Mouse (Mus musculus) layer of hippocampus, adult 11-12 months (tissue): ENCODE data around the gene Mybphl.

Experiments
- DNase-seq: peaks from one replicate; pipeline ENCODE4 v3.0.0; 2022; ENCODE audit warnings: low spot score

Gene Mybphl

DNA sequence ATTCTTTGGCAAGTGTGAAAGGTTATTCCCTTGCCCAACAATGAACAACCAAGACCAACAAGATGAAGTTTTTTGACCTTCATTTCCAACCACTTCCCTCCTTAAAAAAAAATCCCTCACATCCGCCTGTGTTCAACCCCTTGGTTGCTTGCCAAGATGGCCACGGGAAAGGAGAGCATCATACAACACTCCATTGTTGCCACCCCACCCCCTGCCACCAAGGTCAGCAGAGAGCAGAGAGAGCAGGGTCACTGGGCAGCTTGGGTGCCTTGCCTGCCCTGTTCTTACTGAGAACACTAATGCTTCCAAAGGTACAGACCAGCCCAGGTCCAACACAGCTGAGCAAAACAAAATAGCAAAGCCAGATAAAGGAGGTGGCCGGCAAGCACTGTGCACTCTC is 7.6 kb downstream of the Mybphl start:
- DNase-seq, result no peak

DNA sequence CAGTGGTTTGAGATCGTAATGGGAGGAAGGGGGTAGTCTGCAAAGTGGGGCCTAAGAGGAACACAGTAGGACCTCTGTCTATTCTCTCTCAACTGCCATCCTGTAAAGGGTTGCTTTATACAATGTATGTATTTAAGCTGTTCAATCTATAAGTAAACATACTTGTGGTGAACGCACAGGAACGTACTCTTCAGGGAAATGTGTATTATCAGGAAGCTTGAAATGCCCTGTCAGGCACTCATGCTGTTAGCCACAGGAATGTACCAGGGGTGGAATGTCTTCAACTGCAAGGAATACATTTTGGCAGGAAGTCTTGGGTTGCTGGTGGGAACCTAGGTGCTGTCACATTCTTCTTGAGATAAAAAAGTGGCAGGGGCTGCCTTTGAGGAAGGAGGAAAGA is 8.0 kb downstream of the Mybphl start:
- no peak for DNase-seq

DNA sequence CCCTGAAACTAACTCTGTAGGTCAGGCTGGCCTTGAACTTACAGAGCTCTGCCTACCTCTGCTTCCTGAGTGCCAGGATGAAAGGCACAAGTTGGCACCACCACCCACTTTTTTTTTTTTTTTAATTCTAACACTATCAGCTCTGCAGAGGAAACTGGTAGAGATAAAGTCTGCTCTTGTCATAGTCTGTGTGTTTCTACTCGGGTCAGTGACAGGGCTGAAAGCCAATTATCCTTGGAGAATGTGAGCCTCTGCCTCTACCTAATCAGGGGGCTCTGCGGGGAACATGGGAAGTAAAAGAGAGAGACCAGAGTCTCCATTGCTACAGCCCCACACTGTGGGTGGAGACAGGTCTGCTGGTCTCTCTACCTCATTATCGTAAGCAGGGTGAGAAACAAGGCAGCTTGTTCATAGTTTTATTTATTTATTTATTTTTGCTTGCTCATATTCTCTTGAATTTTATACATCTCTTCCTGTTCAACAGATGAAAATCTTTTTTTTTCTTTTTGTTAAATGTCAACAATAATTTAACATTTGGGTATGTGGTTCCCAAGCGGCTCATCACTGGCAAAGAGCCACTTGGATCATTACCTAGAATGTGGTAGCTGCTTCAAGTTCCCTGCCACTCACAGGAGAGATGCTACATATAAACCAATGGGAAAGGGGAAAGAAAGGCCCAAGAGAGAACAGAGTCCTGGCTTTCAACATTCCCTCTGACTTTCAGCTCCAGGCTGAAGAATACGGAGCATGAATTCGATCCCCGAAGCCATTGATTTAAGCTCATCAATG is 14.4 kb downstream of the Mybphl start:
- no peak for DNase-seq

DNA sequence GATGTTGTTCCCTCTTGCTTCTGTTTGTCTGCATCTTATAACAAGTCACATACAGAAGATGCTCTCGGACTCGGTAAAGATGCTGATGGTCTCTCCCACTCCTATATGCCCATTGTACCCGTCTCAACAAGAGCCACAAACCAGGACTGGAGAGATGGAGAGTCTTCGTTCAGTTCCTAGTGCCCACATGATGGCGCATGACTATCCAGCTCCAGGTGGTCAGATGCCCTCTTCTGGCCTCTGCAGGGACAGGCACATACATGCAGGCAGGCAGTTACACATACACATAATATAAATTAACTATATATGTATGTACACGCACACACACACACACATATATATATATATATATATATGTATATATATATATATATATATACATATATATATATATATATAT is 16.0 kb downstream of the Mybphl start:
- DNase-seq, result no peak

DNA sequence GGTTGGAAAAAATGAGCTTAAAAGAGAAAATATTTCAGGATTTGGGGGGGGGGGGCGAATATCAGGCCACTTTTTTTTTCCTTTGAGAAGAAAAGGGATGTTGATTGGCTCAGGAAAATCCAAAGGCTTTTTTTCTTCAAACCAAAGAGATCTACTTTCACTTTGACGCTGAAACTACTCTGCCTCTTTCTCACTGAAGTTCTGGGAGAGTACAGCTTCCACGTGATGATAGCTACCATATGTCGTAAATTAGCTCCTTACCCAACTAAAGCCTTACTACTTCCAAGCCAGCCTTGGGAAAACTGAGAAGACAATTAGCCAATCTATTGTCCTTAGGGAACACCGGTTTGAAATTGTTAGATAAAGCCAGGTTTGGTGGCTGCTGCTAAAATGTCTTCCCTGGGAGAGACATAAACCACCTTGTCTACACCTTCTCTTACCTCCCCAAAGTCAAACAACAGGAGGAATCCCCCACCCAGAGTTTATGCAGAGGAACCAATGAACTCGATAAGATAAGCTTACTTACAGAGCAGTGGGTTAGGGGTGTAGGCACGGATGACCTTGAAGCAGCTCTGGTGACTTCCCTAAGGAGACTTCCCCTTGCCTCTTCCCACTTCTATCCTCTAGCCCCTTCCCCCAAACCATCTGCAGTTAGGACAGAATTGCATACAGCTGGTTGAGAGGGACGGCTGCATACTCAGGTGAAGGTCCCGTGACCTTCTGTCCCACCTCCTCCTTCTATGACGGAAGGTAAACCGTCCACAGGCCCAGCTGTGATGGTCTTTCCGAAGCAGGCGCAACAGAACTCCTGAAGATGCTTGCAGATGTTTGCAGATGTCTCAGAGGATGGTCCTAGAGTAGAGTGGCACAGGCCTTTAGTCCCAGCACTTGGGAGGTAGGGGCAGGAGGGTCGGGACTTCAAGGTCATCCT is 17.5 kb downstream of the Mybphl start:
- no peak for DNase-seq

DNA sequence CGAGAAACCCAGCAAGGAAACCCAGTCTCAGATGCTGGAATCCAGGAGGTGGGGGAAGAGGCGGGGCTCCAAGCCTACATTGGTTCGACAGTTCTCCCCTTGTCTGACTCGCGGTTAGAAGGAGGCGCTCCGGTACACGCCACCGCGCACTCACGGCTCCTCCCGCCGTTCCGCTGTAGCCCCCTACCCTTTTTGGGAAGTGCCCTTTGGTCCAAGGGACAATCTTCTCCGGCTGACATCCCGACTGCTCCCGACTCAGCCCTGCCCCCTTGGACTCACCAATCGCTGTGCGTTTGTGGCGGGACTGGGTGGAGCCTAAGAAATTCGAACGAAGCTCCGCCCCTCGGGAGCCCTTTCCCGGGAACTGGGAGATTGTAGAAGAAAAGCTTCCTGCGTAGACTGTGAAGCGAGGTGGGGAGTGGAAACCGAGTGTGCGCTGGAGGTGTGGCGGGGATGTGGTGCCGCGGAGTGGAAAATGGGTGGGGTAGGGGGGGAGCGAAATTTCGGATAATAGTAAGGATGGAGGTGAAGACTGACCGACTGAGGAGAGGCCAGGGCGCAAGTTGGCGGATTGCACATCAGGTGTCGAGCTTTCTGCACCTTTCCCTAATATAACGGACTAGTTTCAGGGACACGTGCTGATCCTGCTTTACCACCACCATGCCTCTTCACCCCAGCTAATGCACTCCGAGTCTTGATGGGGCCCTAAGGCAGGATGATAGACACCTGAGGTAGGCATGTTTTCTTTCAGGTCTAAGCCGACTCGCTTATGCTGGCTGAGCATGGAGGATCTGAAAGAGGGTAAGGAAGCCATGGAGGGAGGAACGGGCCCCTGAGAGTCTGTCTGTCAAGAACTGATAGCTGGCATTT is 19.0 kb downstream of the Mybphl start, which contains the start of gene Psrc1:
Gene Psrc1 (plus strand): TSS at position 355 of the 870 bp plus-strand sequence.
- DNase-seq, result peak; percentile 85

DNA sequence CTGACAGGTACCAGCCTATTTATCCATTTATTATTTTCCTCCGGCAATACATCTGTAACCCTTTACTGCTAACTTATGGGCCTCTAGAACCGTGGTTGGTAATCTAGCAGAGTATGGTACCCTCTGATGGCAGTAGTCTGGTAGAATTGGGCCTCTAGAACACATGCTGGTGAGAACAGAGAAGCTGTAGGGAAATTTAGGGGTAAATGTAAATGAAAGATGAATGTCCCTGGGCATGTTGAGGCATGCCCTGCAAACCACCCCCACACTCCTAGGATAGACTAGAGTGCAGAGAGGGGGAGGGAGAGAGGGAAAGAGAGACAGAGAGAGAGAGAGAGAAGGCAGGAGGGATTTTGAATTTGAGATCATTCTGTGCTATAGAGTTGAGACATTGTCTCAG is 19.7 kb downstream of the Mybphl start:
- no peak for DNase-seq

DNA sequence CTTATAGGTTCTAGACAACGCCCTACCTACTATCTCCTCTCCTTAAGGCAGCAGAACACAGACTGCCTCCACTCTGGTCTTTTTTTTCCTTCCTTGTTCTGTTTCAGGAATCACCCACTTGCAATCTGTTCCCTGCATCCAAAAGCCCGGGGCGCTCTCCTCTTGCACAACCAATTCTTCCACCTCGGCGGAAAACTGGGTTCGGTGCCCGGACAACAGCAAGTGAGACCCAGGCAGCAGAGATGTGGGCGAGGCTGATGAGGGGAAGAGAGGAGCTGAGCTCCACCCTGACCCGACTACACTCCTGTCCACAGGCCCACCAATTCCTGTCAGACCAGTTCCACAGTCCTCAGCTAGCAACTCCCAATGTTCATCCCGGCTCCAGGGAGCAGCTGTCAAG is 21.5 kb downstream of the Mybphl start:
- peak; percentile 79 for DNase-seq

DNA sequence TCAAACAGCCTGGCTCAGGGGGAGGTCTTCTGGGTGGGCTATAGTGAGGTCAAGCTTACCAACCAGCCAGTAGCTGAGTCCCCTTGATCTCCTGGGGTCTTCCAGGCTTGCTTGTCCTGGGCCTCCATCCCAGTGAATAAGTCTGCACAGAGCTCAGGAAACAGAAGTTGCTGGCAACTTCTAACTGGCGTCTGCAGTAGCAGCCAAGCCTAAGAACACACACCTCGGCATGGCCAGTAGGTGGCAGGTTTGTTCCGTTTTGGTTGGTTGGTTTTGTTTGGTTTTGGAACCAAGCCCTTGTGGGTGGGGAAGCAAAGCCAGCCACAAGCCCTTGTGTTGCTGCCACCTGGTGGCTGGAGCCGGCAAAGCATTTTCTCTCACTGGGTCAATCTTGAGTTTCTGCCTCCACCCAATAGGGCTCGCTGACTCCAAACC is 24.4 kb downstream of the Mybphl start:
- DNase-seq, result peak; percentile 98

DNA sequence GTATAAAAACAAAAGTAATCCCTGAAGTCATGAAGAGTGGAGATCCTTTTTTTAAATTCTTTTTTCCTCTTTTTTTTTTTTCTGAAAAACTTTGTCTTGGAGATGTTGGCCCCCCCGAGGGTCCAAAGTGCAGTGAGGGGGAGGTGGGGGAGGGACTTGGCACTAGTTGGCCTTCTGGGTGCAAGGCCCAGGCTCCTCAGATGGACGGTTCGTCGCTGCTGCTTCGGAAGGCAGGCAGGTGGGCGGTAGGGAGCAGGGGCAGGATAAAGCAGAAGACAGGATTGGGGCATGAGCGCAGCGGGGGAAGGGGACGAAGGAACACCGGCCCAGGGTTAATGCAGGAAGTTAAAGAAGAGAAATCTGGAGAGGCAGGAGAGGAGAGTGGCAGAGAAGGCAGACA is 27.6 kb downstream of the Mybphl start:
- no peak for DNase-seq

DNA sequence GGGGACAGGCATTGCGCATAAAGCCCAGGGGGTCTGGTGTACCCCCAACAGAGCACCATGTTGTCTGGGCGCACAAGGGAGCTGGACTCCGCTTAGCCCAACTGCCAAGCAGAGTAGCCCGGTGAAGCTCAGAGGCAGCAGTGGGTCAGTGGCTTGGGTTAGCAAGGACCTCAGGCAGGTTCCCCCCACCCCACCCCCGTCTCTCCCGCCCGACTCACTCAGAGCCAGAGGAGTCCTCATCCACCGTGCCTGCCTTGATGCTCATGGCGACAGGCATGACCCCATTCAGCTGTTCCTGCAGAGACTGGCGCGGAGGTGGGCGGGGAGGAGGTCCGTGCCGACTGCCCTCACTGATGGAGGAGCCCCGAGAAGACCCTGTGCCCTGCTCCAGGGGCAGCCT is 28.1 kb downstream of the Mybphl start:
- DNase-seq, result no peak

DNA sequence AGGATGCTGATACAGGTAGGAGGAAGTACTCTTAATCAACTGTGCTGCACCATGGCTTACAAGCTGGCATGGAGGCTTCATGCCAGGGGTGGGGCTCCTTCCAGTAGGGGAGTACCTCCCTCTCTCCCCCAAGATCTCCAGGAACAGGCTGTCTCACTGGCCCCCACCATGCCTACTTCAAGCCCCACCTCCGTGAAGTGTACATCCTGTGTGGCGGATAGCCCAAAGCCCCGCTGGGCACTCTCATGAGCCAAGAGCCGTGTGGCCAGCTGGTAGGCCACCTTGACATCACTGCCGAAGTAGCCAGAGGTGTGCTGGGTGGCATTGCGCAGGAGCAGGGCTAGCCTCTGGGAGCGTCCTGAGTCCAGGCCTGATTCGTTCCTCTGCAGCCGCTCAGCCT is 33.6 kb downstream of the Mybphl start:
- no peak for DNase-seq

DNA sequence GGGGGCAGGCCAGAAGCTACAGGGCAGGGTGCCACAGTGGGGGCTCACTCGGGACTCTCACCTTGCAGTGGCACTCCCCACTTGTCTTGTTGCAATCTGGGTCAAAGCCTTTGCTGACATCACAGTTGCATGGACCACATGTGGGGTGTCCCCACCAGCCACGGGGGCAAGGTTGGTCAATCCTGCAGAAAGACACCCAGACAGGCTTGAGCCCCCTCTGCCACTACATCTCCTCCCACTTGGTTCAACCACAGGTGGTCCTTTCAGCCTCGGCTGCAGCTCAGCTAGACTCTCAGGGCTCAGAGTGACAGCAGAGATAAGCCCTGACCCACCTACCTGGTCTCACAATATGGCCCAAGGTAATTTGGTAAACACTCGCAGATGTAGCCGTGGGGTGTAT is 35.7 kb downstream of the Mybphl start:
- DNase-seq, result no peak

DNA sequence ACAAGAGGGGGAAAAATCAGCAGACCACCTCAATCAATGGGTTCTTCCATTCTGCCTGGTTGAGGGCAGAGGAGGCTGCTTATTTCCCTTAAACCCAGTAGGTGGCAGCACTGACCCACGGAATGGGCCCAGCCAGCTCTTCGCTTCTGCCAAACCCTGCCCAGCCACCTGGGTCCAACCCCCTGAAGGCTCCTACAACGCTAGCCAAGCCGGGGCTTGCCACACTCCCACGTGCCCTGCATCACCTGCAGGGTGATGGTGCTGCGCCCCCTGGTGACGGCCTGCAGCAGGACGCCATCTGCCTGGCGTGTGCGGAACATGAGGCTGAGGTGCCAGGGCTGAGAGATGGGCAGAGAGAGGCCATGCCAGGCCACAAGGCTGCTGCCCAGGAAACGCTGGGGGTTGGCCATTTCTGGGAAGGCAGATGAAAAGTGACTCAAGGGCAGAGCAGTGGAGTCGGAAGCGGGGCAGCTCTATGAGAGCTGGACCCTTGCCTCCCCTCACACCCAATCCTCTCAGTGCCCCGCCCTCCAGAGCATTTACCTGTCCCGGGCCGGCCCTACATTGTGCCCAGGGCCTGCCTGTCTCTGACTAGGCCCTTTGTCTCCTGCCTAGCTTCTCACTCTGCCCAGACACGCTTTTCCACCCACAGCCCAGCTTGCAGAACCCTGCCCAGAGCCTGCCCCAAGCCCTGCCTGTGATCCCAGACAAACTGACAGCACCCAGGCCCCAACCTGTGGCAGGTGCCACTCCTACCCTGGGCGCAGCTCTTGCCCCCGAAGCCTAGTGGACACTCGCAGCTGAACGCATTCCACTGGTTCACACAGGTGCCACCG is 37.2 kb downstream of the Mybphl start:
- DNase-seq, result peak; percentile 85

DNA sequence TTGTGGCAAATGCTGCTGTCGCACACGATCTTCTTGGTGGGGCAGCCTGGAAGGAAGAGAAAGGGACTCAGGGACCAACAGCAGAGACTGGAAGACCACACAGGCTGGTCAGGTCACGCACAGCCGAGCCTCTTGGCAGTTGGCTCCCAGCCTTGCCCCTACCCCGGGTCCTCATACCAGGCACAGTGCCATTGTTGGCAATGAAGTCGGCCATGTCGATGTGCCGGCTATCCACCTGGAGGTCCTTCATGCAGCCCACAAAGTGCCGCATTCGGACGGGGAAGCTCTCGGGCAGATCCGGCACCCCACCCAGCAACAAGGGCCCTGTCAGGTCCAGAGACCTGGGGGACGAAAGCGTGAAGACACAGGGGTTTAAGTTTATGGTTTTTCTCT is 37.8 kb downstream of the Mybphl start:
- DNase-seq, result no peak

DNA sequence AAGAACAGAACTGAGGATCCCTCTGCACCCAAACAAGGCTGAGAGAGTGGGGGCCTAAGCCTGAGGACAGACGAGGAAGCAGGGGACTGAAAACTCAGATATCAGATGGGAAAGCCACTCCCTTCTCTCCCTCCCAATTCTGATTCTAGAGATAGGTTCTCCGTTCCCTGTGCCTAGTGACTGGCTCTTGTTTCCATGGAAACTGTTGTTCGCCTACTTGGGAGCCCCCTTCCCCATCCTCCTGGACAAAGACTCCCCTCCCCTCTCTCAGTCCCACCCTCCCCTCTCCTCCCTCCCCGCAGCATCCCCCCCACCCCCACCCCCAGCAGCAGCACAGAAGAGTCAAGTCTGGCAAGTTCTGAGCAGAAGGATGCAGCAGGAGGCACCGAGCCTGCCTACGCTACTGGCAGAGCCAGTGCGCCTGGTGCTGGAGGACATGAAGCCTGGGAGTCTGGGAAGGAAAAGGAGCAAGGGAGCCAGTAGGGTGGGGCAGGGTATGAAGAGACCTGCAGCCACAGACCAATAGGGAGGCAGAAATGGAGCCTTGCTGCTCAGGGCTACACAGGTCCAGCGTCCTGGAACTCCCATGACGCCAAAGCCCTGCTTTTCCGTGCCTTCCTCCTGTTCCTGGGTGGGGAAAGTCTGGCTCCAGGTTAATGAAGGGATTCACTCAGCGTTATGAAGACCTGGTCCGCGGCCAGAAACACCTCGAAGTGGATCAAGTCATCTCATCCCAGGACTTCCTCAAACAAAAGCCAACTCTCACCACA is 41.0 kb downstream of the Mybphl start:
- peak; percentile 67 for DNase-seq

DNA sequence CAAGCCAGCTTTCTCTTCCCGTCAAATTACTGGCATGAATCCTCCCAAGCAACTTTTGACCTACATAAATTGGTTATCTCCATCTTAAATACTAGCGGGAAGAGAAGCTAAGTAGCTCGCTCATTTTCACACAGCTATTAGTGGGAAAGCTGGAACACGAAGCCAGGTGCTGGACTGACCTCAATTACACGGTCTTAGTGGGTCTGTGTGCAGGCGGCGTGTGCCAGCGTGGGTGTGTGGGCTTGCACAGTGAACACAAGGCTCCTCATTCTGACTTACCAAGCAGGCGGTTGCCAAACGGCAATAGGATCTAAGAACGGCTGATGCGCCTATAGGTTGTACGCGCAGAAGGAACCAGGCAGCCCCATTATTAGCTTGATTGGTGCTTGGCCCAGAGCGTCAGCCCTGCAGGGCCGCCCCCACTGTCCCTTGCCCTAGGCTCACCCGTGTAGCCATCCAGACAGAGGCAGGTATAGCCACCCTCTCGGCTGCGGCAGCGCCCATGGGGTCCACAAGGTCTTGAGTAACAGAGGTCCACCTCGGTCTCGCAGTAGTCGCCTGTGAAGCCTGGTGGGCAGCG is 41.7 kb downstream of the Mybphl start:
- DNase-seq, result peak; percentile 55

DNA sequence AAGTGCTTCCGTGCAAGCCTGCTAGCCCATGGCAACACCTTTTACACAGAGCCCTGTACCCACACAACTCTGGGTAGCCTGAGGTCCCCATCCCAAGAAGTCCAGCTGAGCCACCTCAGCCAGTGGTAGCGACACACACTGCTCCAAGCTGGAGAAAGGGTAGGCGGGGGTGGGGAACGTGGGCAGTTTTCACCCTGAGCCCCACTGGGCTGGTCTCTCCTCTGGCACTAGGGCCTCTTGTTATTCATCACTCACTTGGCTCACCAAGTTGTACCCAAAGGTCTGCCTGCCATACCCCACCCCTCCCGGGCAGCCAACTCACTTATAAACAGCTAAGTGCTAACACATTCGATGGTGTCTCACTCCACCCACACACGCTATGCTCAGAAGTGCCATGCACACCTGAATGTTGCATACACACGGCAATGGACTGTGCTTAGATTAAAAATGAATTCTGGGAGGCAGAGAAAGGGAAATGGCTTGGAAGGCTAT is 43.9 kb downstream of the Mybphl start:
- no peak for DNase-seq

DNA sequence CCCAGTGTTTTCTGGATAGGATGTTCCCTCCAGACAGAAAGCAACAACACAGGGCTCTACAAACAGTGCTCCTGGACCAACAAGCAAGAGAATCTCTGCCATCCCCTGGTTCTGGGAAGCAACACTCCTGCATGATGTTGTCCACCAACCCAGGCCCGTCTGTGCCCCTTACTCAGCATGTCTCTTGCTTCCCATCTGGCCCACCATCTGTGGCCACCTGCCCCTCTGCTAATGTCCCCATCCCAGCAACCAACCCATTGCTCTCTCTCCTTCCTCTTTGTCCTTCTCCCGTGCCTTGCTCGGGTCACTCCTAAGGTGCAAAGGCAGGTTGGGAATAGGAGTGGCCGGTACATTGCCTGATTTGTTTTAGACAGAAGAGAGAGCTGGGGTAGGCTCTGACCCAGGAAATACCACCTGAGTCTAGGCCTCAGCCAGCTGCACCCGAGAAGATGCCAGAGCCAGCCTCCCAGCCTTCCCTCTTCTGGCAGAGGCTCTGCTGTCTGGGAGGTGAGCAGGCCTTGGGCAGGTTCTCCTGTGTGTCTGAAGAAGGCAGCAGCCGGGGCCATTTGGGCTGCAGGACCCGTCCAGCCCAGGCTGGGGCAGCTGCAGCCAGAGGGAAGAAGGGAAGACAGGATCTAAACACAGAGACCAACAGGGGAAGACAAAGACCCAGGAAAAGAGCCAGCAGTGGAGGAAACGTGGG is 45.1 kb downstream of the Mybphl start:
- DNase-seq, result no peak
